Mouse (Mus musculus): Measurements from ENCODE around the gene Aco2. TPM values are rescaled to one million over a fixed set of nuclear protein-coding genes. Genes with fewer than 3 reads are reported as not detected.
A peak's percentile ranks its signal among the peaks of the same experiment; 100 is the strongest.

Gene Aco2
- polyA plus RNA-seq, 1 experiment from 2014 or later = 87.0 TPM

DNA sequence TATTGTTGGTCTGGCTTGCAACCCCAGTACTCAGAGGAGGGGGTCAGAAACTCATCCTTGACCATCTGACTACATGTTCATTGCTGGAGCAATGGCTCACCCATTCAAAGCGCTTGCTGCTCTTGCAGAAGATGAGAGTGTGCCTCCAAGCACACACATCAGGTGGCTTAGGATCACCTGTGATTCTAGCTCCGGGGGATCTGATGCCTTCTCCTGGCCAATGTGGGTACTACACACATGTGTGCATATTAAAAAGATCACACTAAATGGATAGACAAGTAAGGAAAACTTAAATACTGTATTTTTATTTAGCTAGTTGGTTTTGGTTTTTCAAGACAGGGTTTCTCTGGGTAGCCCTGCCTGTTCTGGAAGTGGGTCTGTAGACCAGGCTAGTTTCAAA is 68.9 kb downstream of the Aco2 start:
- no peak overlapping the region for H3K4me3 ChIP-seq (ENCODE audit: low read depth, low read length)
- WGBS (ENCODE audit: insufficient replicate concordance) = 82% methylated on average over 2 of the region's 2 CpGs
- no peak overlapping the region for H3K9ac ChIP-seq (replicated peaks)
- TF ChIP-seq EP300 (IDR thresholded peaks at IDR 0.05; ENCODE audit: low read depth) (no peak), CTCF (IDR thresholded peaks at IDR 0.05; ENCODE audit: low read depth) (peak; percentile 42)
- H3K9me3 ChIP-seq (ENCODE audit: low read length) = no peaks in the 10 kb centered on the region
- H3K36me3 ChIP-seq (replicated peaks; ENCODE audit: insufficient read depth, low read length) = no peaks in the 10 kb centered on the region
- ATAC-seq (no peak), DNase-seq (no peak)
- H3K27ac ChIP-seq (ENCODE audit: low read depth) = no peak overlapping the region
- peaks cover 3% of the 10 kb centered on the region; the same call in 1 of the 2 replicates for H3K4me1 ChIP-seq (ENCODE audit: insufficient read depth)
- no peak overlapping the region for H3K4me2 ChIP-seq (ENCODE audit: low read depth, low read length)
- peaks cover 9% of the 10 kb centered on the region for H3K27me3 ChIP-seq (ENCODE audit: insufficient read depth, low read length)

DNA sequence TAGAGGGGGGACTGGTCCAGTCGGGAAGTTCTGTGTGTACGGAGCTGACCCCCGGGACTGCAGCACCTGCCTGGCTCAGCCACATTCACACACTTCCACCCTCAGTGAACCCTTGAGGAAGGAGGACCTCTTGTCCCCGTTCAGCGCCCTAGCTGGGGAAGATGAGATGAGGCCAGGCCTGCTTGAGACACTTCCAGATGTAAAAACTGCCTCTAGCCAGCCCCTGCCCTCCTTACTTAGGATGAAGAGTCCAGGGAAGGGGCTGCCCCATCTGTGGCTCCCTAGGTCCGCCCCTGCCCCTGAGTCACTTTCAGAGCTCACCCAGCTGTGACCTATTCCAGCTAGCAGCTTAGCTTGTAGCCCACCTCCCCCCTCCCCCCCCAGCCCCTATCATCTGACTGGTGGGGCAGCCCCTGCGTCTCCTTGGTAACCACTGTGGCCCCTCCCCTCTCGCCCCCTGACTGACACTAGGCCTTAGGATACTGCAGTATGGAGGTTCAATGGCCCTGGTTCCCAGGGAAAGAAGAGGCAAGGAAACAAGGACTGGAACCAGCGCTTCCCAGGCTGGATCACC is 71.2 kb downstream of the Aco2 start:
- Histone ChIP-seq H3K36me3 (replicated peaks; ENCODE audit: insufficient read depth, low read length) (no peaks in the 10 kb centered on the region), H3K4me1 (ENCODE audit: insufficient read depth) (no peaks in the 10 kb centered on the region), H3K4me2 (ENCODE audit: low read depth, low read length) (no peak overlapping the region), H3K4me3 (ENCODE audit: low read depth, low read length) (no peak overlapping the region), H3K27ac (ENCODE audit: low read depth) (no peak overlapping the region), H3K9ac (replicated peaks) (no peak overlapping the region), H3K9me3 (ENCODE audit: low read length) (no peaks in the 10 kb centered on the region), H3K27me3 (ENCODE audit: insufficient read depth, low read length) (no peaks in the 10 kb centered on the region)
- ATAC-seq = no peak
- no peak for DNase-seq
- WGBS (ENCODE audit: insufficient replicate concordance) = 43% methylated on average over 9 of the region's 9 CpGs
- no peak for TF ChIP-seq CTCF (IDR thresholded peaks at IDR 0.05; ENCODE audit: low read depth)
- no peak for TF ChIP-seq EP300 (IDR thresholded peaks at IDR 0.05; ENCODE audit: low read depth)

DNA sequence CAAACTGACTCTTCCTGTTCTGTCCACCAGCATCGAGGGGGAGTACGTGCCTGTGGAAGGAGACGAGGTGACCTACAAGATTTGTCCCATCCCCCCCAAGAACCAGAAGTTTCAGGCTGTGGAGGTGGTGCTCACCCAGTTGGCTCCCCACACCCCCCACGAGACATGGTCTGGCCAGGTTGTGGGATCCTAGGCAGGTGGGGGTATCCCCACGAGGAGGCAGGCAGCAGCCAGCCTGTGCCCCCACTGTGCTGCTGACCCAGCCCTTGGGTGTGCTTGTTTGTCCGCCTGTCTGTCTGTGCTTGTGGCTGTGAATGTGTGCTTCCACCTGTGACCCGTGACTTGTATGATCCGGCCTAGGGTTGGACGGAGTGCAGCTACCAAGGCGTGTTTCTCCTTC is 77.0 kb downstream of the Aco2 start:
- H3K9ac ChIP-seq (replicated peaks) = no peak overlapping the region
- ATAC-seq (no peak), DNase-seq (no peak)
- H3K4me1 ChIP-seq (ENCODE audit: insufficient read depth) = no peaks in the 10 kb centered on the region
- no peak overlapping the region for H3K4me3 ChIP-seq (ENCODE audit: low read depth, low read length)
- H3K27me3 ChIP-seq (ENCODE audit: insufficient read depth, low read length) = no peaks in the 10 kb centered on the region
- no peak overlapping the region for H3K27ac ChIP-seq (ENCODE audit: low read depth)
- H3K9me3 ChIP-seq (ENCODE audit: low read length) = no peaks in the 10 kb centered on the region
- WGBS (ENCODE audit: insufficient replicate concordance) = 68% methylated on average over 10 of the region's 10 CpGs
- H3K36me3 ChIP-seq (replicated peaks; ENCODE audit: insufficient read depth, low read length) = 0 out of 2 replicates have a peak, but pooled peaks cover 5% of the 10 kb centered on the region
- H3K4me2 ChIP-seq (ENCODE audit: low read depth, low read length) = no peak overlapping the region
- TF ChIP-seq EP300 (IDR thresholded peaks at IDR 0.05; ENCODE audit: low read depth) = no peak
- no peak for TF ChIP-seq CTCF (IDR thresholded peaks at IDR 0.05; ENCODE audit: low read depth)

DNA sequence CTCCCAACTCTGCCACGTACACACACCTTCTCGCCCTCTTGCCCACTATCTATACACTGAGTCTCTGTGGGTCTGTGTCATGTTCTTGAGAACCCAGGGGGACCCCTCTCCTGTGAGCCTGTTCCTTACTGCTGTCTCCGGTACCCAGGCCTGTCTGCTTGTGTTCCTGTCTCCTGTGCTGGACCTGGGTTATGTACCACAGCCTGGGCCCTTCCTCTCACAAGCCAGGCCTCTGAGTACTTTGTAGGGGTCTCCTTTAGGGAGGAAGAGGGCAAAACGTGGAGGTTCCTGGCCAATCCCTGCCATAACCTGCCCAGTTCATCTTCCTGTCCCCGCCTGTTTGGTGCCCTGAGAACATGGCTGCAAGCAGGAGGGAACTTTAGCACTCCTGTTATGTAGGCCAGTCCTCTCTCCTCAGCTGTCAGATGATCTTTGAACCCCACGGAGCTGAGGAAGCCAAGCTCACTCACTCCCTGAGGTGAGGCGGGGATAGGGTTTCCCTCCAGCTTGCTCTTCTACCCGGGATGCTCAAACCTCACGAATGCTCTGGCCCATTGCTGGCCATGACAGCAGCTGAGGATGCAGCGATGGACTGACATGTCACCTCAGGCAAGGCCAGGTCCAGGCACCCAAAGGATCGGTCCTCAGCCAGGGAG is 77.5 kb downstream of the Aco2 start:
- no peak overlapping the region for H3K9ac ChIP-seq (replicated peaks)
- no peak for DNase-seq
- H3K4me1 ChIP-seq (ENCODE audit: insufficient read depth) = no peaks in the 10 kb centered on the region
- no peak overlapping the region for H3K27ac ChIP-seq (ENCODE audit: low read depth)
- no peak for ATAC-seq
- no peaks in the 10 kb centered on the region for H3K9me3 ChIP-seq (ENCODE audit: low read length)
- H3K27me3 ChIP-seq (ENCODE audit: insufficient read depth, low read length) = no peaks in the 10 kb centered on the region
- no peak overlapping the region for H3K4me3 ChIP-seq (ENCODE audit: low read depth, low read length)
- H3K36me3 ChIP-seq (replicated peaks; ENCODE audit: insufficient read depth, low read length) = peaks cover 9% of the 10 kb centered on the region; the same call in 1 of the 2 replicates
- 76% methylated on average over 11 of the region's 11 CpGs for WGBS (ENCODE audit: insufficient replicate concordance)
- H3K4me2 ChIP-seq (ENCODE audit: low read depth, low read length) = no peak overlapping the region
- TF ChIP-seq CTCF (IDR thresholded peaks at IDR 0.05; ENCODE audit: low read depth) (no peak), EP300 (IDR thresholded peaks at IDR 0.05; ENCODE audit: low read depth) (no peak)

DNA sequence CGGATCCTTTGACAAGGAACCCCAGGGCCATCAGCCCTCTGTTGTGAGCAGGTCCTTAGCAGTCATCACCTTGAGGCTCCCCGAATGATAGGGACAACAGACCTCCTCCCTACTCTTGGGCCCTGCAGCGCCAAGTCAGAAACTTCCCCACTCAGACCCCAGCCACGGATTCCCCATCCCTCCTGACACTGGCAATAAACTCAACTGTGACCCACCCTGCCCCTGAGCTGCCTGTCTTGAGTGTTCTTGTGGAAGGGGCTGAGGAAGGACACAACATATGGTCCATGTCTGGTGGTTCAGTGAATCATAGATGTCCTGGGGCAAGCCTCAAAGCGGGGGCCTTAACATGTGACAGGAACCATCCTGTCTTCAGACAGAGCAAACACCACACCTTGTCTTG is 78.6 kb downstream of the Aco2 start:
- no peaks in the 10 kb centered on the region for H3K4me1 ChIP-seq (ENCODE audit: insufficient read depth)
- DNase-seq (no peak), ATAC-seq (no peak)
- no peak overlapping the region for H3K4me2 ChIP-seq (ENCODE audit: low read depth, low read length)
- TF ChIP-seq EP300 (IDR thresholded peaks at IDR 0.05; ENCODE audit: low read depth) (no peak), CTCF (IDR thresholded peaks at IDR 0.05; ENCODE audit: low read depth) (no peak)
- 79% methylated on average over 5 of the region's 5 CpGs for WGBS (ENCODE audit: insufficient replicate concordance)
- H3K4me3 ChIP-seq (ENCODE audit: low read depth, low read length) = no peak overlapping the region
- no peak overlapping the region for H3K9ac ChIP-seq (replicated peaks)
- H3K27me3 ChIP-seq (ENCODE audit: insufficient read depth, low read length) = no peaks in the 10 kb centered on the region
- H3K36me3 ChIP-seq (replicated peaks; ENCODE audit: insufficient read depth, low read length) = peaks cover 10% of the 10 kb centered on the region; the same call in 1 of the 2 replicates
- no peak overlapping the region for H3K27ac ChIP-seq (ENCODE audit: low read depth)
- no peaks in the 10 kb centered on the region for H3K9me3 ChIP-seq (ENCODE audit: low read length)

DNA sequence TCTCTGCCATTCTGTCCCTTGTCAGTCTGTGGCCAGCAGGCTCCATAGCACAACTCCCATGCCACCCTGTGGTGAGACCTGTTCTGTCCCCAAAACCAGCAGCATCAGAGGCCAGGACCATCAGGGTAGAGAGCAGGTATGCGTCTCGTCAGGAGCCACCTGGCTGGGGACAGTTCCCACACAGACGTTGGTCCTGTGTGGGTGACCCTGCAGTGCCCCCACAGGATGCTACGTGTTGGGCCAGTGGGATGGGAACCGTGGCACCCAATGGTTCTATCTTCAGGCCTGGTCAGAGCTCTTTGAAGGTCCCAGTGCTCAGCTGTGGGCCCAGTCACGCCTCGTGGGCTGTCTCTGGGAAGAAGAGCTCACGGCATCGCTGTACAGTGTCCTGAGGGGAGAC is 79.0 kb downstream of the Aco2 start:
- Histone ChIP-seq H3K4me1 (ENCODE audit: insufficient read depth) (no peaks in the 10 kb centered on the region), H3K4me3 (ENCODE audit: low read depth, low read length) (no peak overlapping the region), H3K27ac (ENCODE audit: low read depth) (no peak overlapping the region), H3K27me3 (ENCODE audit: insufficient read depth, low read length) (no peaks in the 10 kb centered on the region), H3K9ac (replicated peaks) (no peak overlapping the region), H3K4me2 (ENCODE audit: low read depth, low read length) (no peak overlapping the region), H3K9me3 (ENCODE audit: low read length) (no peaks in the 10 kb centered on the region), H3K36me3 (replicated peaks; ENCODE audit: insufficient read depth, low read length) (peaks cover 10% of the 10 kb centered on the region; the same call in 1 of the 2 replicates)
- no peak for TF ChIP-seq EP300 (IDR thresholded peaks at IDR 0.05; ENCODE audit: low read depth)
- TF ChIP-seq CTCF (IDR thresholded peaks at IDR 0.05; ENCODE audit: low read depth) = 0 out of 2 replicates have a peak, but pooled peaks have one; percentile 13
- ATAC-seq = no peak
- 92% methylated on average over 9 of the region's 9 CpGs for WGBS (ENCODE audit: insufficient replicate concordance)
- DNase-seq = no peak

All from liver, postnatal 0 days (tissue).